Mouse (Mus musculus): ENCODE results near the gene Slc12a3. TPM values are rescaled to one million over a fixed set of nuclear protein-coding genes. Genes with fewer than 3 reads are reported as not detected.

Gene Slc12a3
- polyA plus RNA-seq, 1 experiment, result not detected

DNA sequence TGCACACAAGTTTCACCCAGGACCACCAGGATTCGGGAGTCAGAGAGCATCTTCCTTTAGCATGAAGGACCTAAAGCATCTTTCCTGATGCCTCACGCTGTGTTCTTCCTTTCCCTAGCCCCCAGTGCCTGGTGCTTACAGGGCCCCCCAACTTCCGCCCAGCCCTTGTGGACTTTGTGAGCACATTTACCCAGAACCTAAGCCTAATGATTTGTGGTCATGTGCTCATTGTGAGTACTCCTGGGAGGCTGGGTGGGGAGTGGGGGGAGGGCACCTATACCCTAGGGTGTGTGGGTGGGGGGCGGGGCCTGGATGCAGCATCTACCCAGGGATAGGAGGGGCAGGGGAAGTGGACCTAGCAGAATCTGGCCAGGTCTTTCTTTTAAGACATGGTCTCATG is 16.7 kb downstream of the Slc12a3 start:
- Histone ChIP-seq H3K79me2 (ENCODE audit: control insufficient read depth, insufficient read depth) (no peaks in the 10 kb centered on the region), H3K27me3 (ENCODE audit: control insufficient read depth, insufficient read depth, insufficient read length) (peaks cover 33% of the 10 kb centered on the region), H3K79me3 (ENCODE audit: low read depth) (no peaks in the 10 kb centered on the region), H3ac (ENCODE audit: control insufficient read depth, insufficient read length, low read depth) (no peak overlapping the region), H3K36me3 (ENCODE audit: control insufficient read depth, insufficient read depth) (no peaks in the 10 kb centered on the region), H3K4me3 (ENCODE audit: insufficient read depth, poor library complexity, severe bottlenecking) (no peak overlapping the region)
- TF ChIP-seq USF1 (IDR thresholded peaks at IDR 0.05; ENCODE audit: low read depth) (no peak), CEBPB (IDR thresholded peaks at IDR 0.05; ENCODE audit: low read depth) (no peak), MAX (IDR thresholded peaks at IDR 0.05) (no peak), FOSL1 (IDR thresholded peaks at IDR 0.05; ENCODE audit: insufficient read depth, low read length, poor library complexity, severe bottlenecking) (no peak), MYOD1 (IDR thresholded peaks at IDR 0.05; ENCODE audit: control insufficient read depth, insufficient read length, low read depth) (no peak), MYOG (IDR thresholded peaks at IDR 0.05; ENCODE audit: control insufficient read depth, extremely low read depth, insufficient read length) (no peak), CTCF (IDR thresholded peaks at IDR 0.05; ENCODE audit: control insufficient read depth, insufficient read depth, insufficient read length) (no peak)

DNA sequence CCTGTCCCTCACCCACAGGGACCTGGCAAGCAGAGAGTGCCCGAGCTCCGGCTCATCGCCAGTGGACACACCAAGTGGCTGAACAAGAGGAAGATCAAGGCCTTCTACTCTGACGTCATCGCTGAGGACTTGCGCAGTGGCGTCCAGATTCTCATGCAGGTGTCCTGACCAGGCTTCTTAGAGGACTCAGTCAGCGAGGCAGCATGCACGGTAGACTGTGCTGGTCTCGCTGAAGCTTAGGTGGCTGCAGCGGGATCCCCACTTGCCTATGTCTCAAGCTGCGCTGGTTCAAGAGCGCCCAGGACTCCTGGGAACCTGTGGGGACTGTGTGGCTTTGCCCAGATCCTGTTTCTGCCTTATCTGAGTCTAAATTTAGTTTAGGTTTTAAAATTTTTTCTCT is 17.3 kb downstream of the Slc12a3 start:
- TF ChIP-seq MAX (IDR thresholded peaks at IDR 0.05) (no peak), FOSL1 (IDR thresholded peaks at IDR 0.05; ENCODE audit: insufficient read depth, low read length, poor library complexity, severe bottlenecking) (no peak)
- Histone ChIP-seq H3K79me2 (ENCODE audit: control insufficient read depth, insufficient read depth) (no peaks in the 10 kb centered on the region), H3K4me3 (ENCODE audit: insufficient read depth, poor library complexity, severe bottlenecking) (no peak overlapping the region), H3K27me3 (ENCODE audit: control insufficient read depth, insufficient read depth, insufficient read length) (peaks cover 39% of the 10 kb centered on the region), H3K36me3 (ENCODE audit: control insufficient read depth, insufficient read depth) (no peaks in the 10 kb centered on the region), H3K79me3 (ENCODE audit: low read depth) (no peaks in the 10 kb centered on the region), H3ac (ENCODE audit: control insufficient read depth, insufficient read length, low read depth) (no peak overlapping the region)

DNA sequence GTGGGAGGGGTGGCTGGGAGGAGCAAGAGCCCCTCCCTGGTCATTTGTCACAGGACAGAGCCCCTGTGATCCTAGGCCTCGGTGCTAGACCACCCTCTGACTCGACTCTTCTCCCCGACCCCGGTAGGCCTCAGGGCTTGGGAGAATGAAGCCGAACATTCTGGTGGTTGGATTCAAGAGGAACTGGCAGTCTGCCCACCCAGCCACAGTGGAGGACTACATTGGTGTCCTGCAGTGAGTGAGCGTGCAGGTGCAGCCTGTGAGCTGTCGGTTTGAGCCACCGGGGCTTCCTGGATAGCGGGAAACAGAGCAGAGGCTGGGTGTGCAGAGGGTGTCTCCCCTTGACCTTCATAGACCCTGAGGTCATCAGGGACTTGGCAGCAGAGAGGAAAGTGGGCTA is 19.4 kb downstream of the Slc12a3 start:
- no peak overlapping the region for H3K4me3 ChIP-seq (ENCODE audit: insufficient read depth, poor library complexity, severe bottlenecking)
- H3K79me2 ChIP-seq (ENCODE audit: control insufficient read depth, insufficient read depth), result no peaks in the 10 kb centered on the region
- H3ac ChIP-seq (ENCODE audit: control insufficient read depth, insufficient read length, low read depth), result no peak overlapping the region
- H3K79me3 ChIP-seq (ENCODE audit: low read depth), result no peaks in the 10 kb centered on the region
- peaks cover 37% of the 10 kb centered on the region for H3K27me3 ChIP-seq (ENCODE audit: control insufficient read depth, insufficient read depth, insufficient read length)
- H3K36me3 ChIP-seq (ENCODE audit: control insufficient read depth, insufficient read depth), result no peaks in the 10 kb centered on the region
- TF ChIP-seq MYOG (IDR thresholded peaks at IDR 0.05; ENCODE audit: control insufficient read depth, extremely low read depth, insufficient read length) (no peak), USF1 (IDR thresholded peaks at IDR 0.05; ENCODE audit: low read depth) (no peak), FOSL1 (IDR thresholded peaks at IDR 0.05; ENCODE audit: insufficient read depth, low read length, poor library complexity, severe bottlenecking) (no peak), CEBPB (IDR thresholded peaks at IDR 0.05; ENCODE audit: low read depth) (no peak), MAX (IDR thresholded peaks at IDR 0.05) (no peak), CTCF (IDR thresholded peaks at IDR 0.05; ENCODE audit: control insufficient read depth, insufficient read depth, insufficient read length) (no peak), MYOD1 (IDR thresholded peaks at IDR 0.05; ENCODE audit: control insufficient read depth, insufficient read length, low read depth) (no peak)

DNA sequence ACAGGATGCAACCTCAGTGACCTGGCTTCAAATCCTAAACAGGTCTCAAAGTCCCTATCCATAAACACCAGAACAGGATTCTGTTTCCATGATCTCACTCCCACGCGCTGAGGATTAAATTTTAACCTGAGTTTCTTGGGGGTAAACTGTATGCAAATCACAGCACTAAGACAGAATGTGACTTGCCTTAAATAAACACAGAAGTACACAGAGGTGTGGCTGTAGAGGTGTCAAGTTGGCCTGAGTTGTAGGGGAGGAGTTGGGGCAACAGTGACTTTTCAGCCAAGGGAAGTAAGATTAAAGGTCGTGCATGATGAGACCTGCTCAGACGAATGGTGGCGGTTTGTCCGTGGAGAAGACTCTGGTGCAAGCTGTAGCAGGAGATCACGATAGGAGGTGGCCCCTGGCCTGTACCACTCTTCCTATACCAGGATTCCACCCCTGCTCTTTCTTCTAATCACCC is 25.1 kb downstream of the Slc12a3 start:
- Histone ChIP-seq H3K27me3 (ENCODE audit: control insufficient read depth, insufficient read depth, insufficient read length) (peaks cover 54% of the 10 kb centered on the region), H3K36me3 (ENCODE audit: control insufficient read depth, insufficient read depth) (no peaks in the 10 kb centered on the region), H3K79me2 (ENCODE audit: control insufficient read depth, insufficient read depth) (no peaks in the 10 kb centered on the region)

DNA sequence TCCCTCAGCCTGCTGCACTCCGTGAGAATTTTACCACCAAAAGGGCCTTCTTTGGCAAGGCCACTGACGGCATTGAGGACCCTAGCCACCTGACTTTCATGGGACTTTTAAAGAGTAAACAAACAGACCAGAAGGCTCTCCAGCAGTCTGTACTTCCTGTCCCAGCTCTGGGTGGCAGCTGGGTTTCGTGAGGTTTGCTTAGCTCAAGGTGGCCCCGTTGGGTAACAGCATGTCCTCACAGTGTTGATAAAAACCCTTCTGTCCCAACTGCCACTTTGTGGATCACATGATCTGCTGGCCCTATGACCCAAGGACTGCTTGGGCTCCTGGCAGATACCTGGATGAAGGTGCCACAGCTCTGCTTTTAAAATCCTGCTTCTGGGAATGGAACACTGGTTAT is 25.6 kb downstream of the Slc12a3 start:
- Histone ChIP-seq H3K27me3 (ENCODE audit: control insufficient read depth, insufficient read depth, insufficient read length) (peaks cover 50% of the 10 kb centered on the region), H3K79me2 (ENCODE audit: control insufficient read depth, insufficient read depth) (no peaks in the 10 kb centered on the region), H3ac (ENCODE audit: control insufficient read depth, insufficient read length, low read depth) (no peak overlapping the region), H3K4me3 (ENCODE audit: insufficient read depth, poor library complexity, severe bottlenecking) (no peak overlapping the region), H3K79me3 (ENCODE audit: low read depth) (no peaks in the 10 kb centered on the region), H3K36me3 (ENCODE audit: control insufficient read depth, insufficient read depth) (no peaks in the 10 kb centered on the region)
- no peak for TF ChIP-seq CTCF (IDR thresholded peaks at IDR 0.05; ENCODE audit: control insufficient read depth, insufficient read depth, insufficient read length)

More for the DNA sequence above, 25.1 kb downstream of the Slc12a3 start:
- no peak overlapping the region for H3ac ChIP-seq (ENCODE audit: control insufficient read depth, insufficient read length, low read depth)
- no peak overlapping the region for H3K4me3 ChIP-seq (ENCODE audit: insufficient read depth, poor library complexity, severe bottlenecking)
- H3K79me3 ChIP-seq (ENCODE audit: low read depth), result no peaks in the 10 kb centered on the region
- no peak for TF ChIP-seq CEBPB (IDR thresholded peaks at IDR 0.05; ENCODE audit: low read depth)
- no peak for TF ChIP-seq CTCF (IDR thresholded peaks at IDR 0.05; ENCODE audit: control insufficient read depth, insufficient read depth, insufficient read length)
- no peak for TF ChIP-seq FOSL1 (IDR thresholded peaks at IDR 0.05; ENCODE audit: insufficient read depth, low read length, poor library complexity, severe bottlenecking)
- no peak for TF ChIP-seq MAX (IDR thresholded peaks at IDR 0.05)
- TF ChIP-seq MYOD1 (IDR thresholded peaks at IDR 0.05; ENCODE audit: control insufficient read depth, insufficient read length, low read depth), result no peak
- no peak for TF ChIP-seq USF1 (IDR thresholded peaks at IDR 0.05; ENCODE audit: low read depth)
- TF ChIP-seq MYOG (IDR thresholded peaks at IDR 0.05; ENCODE audit: control insufficient read depth, extremely low read depth, insufficient read length), result no peak

DNA sequence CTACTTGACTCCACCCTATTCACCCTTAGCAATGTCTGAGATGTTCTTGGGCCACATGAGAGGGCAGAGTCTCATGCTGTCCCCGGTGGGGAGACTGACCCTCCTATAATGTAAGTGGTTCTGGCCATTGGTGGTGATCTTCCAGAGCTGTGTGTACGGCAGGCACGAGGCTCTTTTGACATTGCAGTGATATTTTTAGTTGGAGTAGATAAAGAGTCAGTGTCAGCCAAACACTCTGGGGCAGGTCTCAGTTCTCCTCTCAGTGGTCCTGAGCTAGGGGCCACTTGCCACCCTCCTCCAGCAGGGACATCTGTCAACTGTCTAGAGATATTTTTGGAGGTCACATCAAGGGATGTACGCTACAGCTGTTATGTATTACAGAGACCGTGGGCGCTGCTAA is 28.2 kb downstream of the Slc12a3 start:
- H3K27me3 ChIP-seq (ENCODE audit: control insufficient read depth, insufficient read depth, insufficient read length), result peaks cover 28% of the 10 kb centered on the region
- no peaks in the 10 kb centered on the region for H3K79me3 ChIP-seq (ENCODE audit: low read depth)
- H3K4me3 ChIP-seq (ENCODE audit: insufficient read depth, poor library complexity, severe bottlenecking), result no peak overlapping the region
- no peak overlapping the region for H3ac ChIP-seq (ENCODE audit: control insufficient read depth, insufficient read length, low read depth)
- TF ChIP-seq MAX (IDR thresholded peaks at IDR 0.05) (no peak), FOSL1 (IDR thresholded peaks at IDR 0.05; ENCODE audit: insufficient read depth, low read length, poor library complexity, severe bottlenecking) (no peak), USF1 (IDR thresholded peaks at IDR 0.05; ENCODE audit: low read depth) (no peak), MYOG (IDR thresholded peaks at IDR 0.05; ENCODE audit: control insufficient read depth, extremely low read depth, insufficient read length) (no peak), CTCF (IDR thresholded peaks at IDR 0.05; ENCODE audit: control insufficient read depth, insufficient read depth, insufficient read length) (no peak), MYOD1 (IDR thresholded peaks at IDR 0.05; ENCODE audit: control insufficient read depth, insufficient read length, low read depth) (no peak), CEBPB (IDR thresholded peaks at IDR 0.05; ENCODE audit: low read depth) (no peak)
- H3K36me3 ChIP-seq (ENCODE audit: control insufficient read depth, insufficient read depth), result no peaks in the 10 kb centered on the region
- H3K79me2 ChIP-seq (ENCODE audit: control insufficient read depth, insufficient read depth), result no peaks in the 10 kb centered on the region

Measured in C2C12 (cell line).